Mouse (Mus musculus) liver, postnatal 0 days (tissue): ENCODE measurements around the gene Map7. TPM values are rescaled to one million over a fixed set of nuclear protein-coding genes. Genes with fewer than 3 reads are reported as not detected.

Source experiments
- ATAC-seq: fragments of 200-750 bp; cut with Nextera tagmentation; 2 replicates; pipeline ENCODE4 v1.8.0; 2017; ENCODE audit warnings: mild to moderate bottlenecking, moderate library complexity
- DNase-seq: peaks from one replicate; pipeline ENCODE4 v3.0.0-alpha.2; 2016
- H3K27ac ChIP-seq: fragments of 300-500 bp; sonication (generic); 2 replicates; pipeline ENCODE4 v1.5.1; 2014; ENCODE audit warnings: antibody characterized with exemption, moderate library complexity, mild to moderate bottlenecking, low read depth
- H3K27me3 ChIP-seq: fragments of 300-500 bp; sonication (generic); 2 replicates; pipeline ENCODE4 v1.6.1; 2014; ENCODE audit warnings: low read length, control low read depth, mixed read lengths; ENCODE audit not compliant: insufficient read depth
- H3K36me3 ChIP-seq: fragments of 300-500 bp; sonication (generic); replicated peaks from 2 replicates; pipeline ENCODE4 v1.6.1; 2014; ENCODE audit warnings: mild to moderate bottlenecking, control low read depth, low read length, moderate library complexity, mixed read lengths; ENCODE audit not compliant: insufficient read depth
- H3K4me1 ChIP-seq: fragments of 300-500 bp; sonication (generic); 2 replicates; pipeline ENCODE4 v1.6.1; 2014; ENCODE audit warnings: antibody characterized with exemption, mild to moderate bottlenecking, control low read depth; ENCODE audit not compliant: insufficient read depth
- H3K4me2 ChIP-seq: fragments of 300-500 bp; sonication (generic); 2 replicates; pipeline ENCODE4 v1.6.1; 2014; ENCODE audit warnings: low read depth, mild to moderate bottlenecking, low read length, moderate library complexity, mixed read lengths
- H3K4me3 ChIP-seq: fragments of 300-500 bp; sonication (generic); 2 replicates; pipeline ENCODE4 v1.5.1; 2014; ENCODE audit warnings: low read depth, low read length
- H3K9ac ChIP-seq: fragments of 300-500 bp; sonication (generic); replicated peaks from 2 replicates; pipeline ENCODE4 v1.6.1; 2014; ENCODE audit warnings: mild to moderate bottlenecking, moderate library complexity
- H3K9me3 ChIP-seq: fragments of 300-500 bp; sonication (generic); 2 replicates; pipeline ENCODE4 v1.6.1; 2016; ENCODE audit warnings: mild to moderate bottlenecking, control low read depth, low read length, mixed read lengths
- CTCF ChIP-seq: sonication (generic); IDR thresholded peaks from 2 replicates; pipeline ENCODE4 v1.5.1; 2016; ENCODE audit warnings: antibody characterized with exemption, low read depth
- EP300 ChIP-seq: IDR thresholded peaks from 2 replicates; pipeline ENCODE4 v1.6.1; 2016; ENCODE audit warnings: antibody characterized with exemption, low read depth, mild to moderate bottlenecking
- WGBS: fragments of 180-500 bp; shearing (Covaris S2); extraction: QIAGEN DNeasy Blood & Tissue Kit; methylation state at CpG from one replicate; pipeline ENCODE4 v1.1.7; 2014; ENCODE audit not compliant: insufficient replicate concordance; 5-methylcytosine and 5-hydroxymethylcytosine counted together
- polyA plus RNA-seq: library from polyadenylated mRNA; unstranded; fragments of >200 nt; fragmentation: Nextera tagmentation; extraction: Ambion mirVana; gene quantifications from 2 replicates; pipeline ENCODE4 v1.2.1, GENCODE M21; 2015

Gene Map7
- polyA plus RNA-seq, 1 experiment from 2014 or later: 6.8 TPM

DNA sequence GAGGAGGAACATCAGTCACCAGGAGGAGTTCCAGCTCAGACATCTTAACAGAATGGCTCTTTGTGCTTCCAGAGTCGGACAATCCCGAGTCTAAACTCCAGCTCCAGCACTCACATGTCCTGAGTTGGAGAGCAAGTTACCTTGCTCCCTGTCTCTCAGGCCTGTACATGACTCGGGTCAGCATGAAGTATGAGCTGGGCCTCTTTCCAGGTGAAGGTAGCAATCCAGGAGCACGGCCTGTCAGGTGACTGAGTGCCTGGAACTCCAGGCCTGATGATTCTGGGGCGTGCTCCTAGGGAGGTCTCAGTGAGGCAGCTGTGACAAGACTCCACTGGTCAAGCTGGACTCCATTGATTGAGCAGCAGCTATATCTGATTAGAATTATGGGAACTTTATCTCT lies 90.0 kb downstream of the Map7 start:
- Histone ChIP-seq H3K4me2 (no peak overlapping the region), H3K9me3 (no peaks in the 10 kb centered on the region), H3K36me3 (peaks cover 5% of the 10 kb centered on the region; the same call in 1 of the 2 replicates), H3K4me1 (0 out of 2 replicates have a peak, but pooled peaks cover 3% of the 10 kb centered on the region), H3K27me3 (no peaks in the 10 kb centered on the region), H3K27ac (no peak overlapping the region), H3K9ac (no peak overlapping the region), H3K4me3 (no peak overlapping the region)
- ATAC-seq (no peak), DNase-seq (no peak)
- WGBS: 80% methylated on average over 5 of the region's 5 CpGs
- no peak for TF ChIP-seq CTCF
- TF ChIP-seq EP300: no peak

DNA sequence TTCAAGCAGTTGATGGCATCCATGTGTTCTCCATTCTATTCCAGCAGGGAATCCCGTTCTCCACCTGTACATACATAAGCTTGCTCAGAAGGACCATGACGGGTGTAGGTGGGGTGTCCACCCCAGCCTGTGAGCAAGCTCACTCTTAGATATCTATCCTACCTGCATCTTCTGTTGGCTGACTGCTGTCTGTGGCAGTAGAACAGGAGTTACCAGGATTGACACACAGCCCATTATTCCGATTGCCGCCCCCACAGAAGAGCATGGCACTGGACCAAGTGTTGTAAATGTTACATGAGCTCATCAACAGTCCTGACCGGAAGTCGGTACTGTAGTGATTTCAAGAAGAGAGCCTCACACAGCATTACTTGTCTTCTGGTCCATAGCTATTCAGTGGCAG lies 92.6 kb downstream of the Map7 start:
- Histone ChIP-seq H3K4me2 (no peak overlapping the region), H3K9me3 (no peaks in the 10 kb centered on the region), H3K9ac (no peak overlapping the region), H3K27ac (no peak overlapping the region), H3K36me3 (no peaks in the 10 kb centered on the region), H3K4me1 (0 out of 2 replicates have a peak, but pooled peaks cover 3% of the 10 kb centered on the region), H3K27me3 (no peaks in the 10 kb centered on the region), H3K4me3 (no peak overlapping the region)
- ATAC-seq (peak; percentile 67), DNase-seq (peak; percentile 39)
- WGBS: 77% methylated on average over 6 of the region's 6 CpGs
- TF ChIP-seq CTCF (no peak), EP300 (no peak)

DNA sequence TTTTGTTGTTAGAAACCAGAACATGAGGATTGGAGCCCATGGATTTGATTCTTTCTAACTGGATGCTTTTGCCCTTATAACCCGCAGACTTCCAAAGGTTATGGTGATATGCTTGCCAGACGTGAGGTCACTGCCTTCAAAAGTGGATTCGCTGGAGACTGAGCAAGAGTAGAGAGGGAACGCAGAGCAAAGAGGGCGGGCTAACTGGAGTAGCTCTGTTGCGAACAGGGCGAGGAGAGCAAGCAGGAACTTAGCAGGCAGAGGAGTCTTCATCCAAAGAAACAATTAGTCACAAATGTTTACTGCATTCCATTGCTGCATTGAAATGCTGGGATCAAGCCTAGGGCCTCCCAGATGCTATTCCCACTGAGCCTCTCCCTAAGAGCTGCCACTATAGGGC lies 95.0 kb downstream of the Map7 start:
- ATAC-seq: no peak
- no peak for DNase-seq

GRCm38 (mm10) chr10:20245082-20245481 lies 96.8 kb downstream of the Map7 start:
- H3K36me3 ChIP-seq: 0 out of 2 replicates have a peak, but pooled peaks cover 11% of the 10 kb centered on the region
- H3K9ac ChIP-seq: no peak overlapping the region
- TF ChIP-seq CTCF: no peak
- TF ChIP-seq EP300: no peak
- ATAC-seq (no peak), DNase-seq (no peak)
- H3K27me3 ChIP-seq: no peaks in the 10 kb centered on the region
- H3K4me3 ChIP-seq: no peak overlapping the region
- no peak overlapping the region for H3K27ac ChIP-seq
- H3K4me2 ChIP-seq: no peak overlapping the region
- no peaks in the 10 kb centered on the region for H3K9me3 ChIP-seq
- H3K4me1 ChIP-seq: 0 out of 2 replicates have a peak, but pooled peaks cover 3% of the 10 kb centered on the region
- 80% methylated on average over 11 of the region's 11 CpGs for WGBS

More for the DNA sequence above, 95.0 kb downstream of the Map7 start:
- Histone ChIP-seq H3K4me3 (no peak overlapping the region), H3K27ac (no peak overlapping the region), H3K27me3 (no peaks in the 10 kb centered on the region), H3K9me3 (no peaks in the 10 kb centered on the region), H3K4me1 (0 out of 2 replicates have a peak, but pooled peaks cover 3% of the 10 kb centered on the region), H3K4me2 (no peak overlapping the region), H3K36me3 (0 out of 2 replicates have a peak, but pooled peaks cover 11% of the 10 kb centered on the region), H3K9ac (no peak overlapping the region)
- 73% methylated on average over 7 of the region's 7 CpGs for WGBS
- TF ChIP-seq EP300 (no peak), CTCF (no peak)

DNA sequence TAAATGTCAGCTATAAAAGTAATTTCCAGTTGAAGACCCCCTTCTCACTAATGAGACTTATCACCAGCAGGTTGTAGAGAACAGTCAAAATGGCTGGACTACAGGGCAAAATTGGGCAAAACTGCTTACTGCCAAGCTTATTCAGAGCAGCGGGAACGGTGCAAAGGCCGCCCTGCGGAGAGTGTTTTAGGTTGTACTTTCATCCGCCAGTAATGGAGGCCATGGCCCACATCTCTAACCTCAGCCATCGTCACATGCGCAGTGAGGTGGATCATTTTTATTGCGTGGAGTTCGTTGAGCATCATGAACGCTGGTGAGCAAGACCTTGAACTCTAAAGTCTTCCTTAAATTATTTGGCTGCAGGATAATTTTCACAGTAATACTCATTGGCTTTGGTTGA lies 100.8 kb downstream of the Map7 start:
- Histone ChIP-seq H3K4me2 (no peak overlapping the region), H3K36me3 (peaks cover 11% of the 10 kb centered on the region; the same call in 1 of the 2 replicates), H3K9ac (no peak overlapping the region), H3K4me3 (no peak overlapping the region), H3K9me3 (no peaks in the 10 kb centered on the region), H3K4me1 (no peaks in the 10 kb centered on the region), H3K27ac (no peak overlapping the region), H3K27me3 (no peaks in the 10 kb centered on the region)
- 88% methylated on average over 10 of the region's 10 CpGs for WGBS
- DNase-seq: no peak
- no peak for TF ChIP-seq EP300
- TF ChIP-seq CTCF: no peak
- ATAC-seq: no peak

DNA sequence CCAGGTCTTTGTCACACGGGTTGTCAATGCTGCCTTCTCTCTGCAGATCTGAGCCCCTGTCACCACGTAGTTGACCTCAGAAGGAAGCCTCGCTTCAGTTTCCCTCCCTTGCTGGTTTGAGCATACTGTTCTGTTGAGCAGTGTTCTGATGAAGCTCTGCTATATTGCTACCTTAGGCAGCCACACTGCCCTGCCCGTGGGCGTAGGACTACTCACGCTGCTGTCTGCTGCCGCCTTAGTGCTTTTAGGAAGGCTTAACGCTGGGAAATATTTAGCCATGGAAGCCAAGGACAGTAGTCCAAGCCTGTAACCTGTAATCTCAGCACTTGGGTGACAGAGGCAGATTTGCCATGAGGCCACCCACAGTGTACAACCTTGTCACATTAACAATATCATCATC lies 107.3 kb downstream of the Map7 start:
- ATAC-seq (no peak), DNase-seq (no peak)
- H3K27me3 ChIP-seq: no peaks in the 10 kb centered on the region
- peaks cover 5% of the 10 kb centered on the region; the same call in 1 of the 2 replicates for H3K36me3 ChIP-seq
- H3K9ac ChIP-seq: no peak overlapping the region
- H3K4me3 ChIP-seq: no peak overlapping the region
- no peak overlapping the region for H3K27ac ChIP-seq
- no peaks in the 10 kb centered on the region for H3K9me3 ChIP-seq
- H3K4me2 ChIP-seq: no peak overlapping the region
- 91% methylated on average over 8 of the region's 8 CpGs for WGBS
- TF ChIP-seq EP300 (no peak), CTCF (no peak)
- H3K4me1 ChIP-seq: no peaks in the 10 kb centered on the region
